Mouse (Mus musculus) thymus, adult 2 months (tissue): Measurements from ENCODE around the gene Six3.

ENCODE experiments used
- CTCF ChIP-seq: fragments of 200-500 bp; IDR thresholded peaks from 2 replicates; pipeline ENCODE4 v1.5.1; 2012; ENCODE audit warnings: mild to moderate bottlenecking, control low read depth, low read length, moderate library complexity, borderline replicate concordance; ENCODE audit not compliant: control insufficient read depth, poor library complexity, insufficient read depth; ENCODE audit errors: extremely low read depth
- POLR2A ChIP-seq: fragments of 200-500 bp; IDR thresholded peaks from 2 replicates; pipeline ENCODE4 v1.6.1; 2012; ENCODE audit warnings: mild to moderate bottlenecking, low read length, control low read depth, moderate library complexity; ENCODE audit not compliant: control insufficient read depth, poor library complexity, insufficient read depth; ENCODE audit errors: extremely low read depth

DNA sequence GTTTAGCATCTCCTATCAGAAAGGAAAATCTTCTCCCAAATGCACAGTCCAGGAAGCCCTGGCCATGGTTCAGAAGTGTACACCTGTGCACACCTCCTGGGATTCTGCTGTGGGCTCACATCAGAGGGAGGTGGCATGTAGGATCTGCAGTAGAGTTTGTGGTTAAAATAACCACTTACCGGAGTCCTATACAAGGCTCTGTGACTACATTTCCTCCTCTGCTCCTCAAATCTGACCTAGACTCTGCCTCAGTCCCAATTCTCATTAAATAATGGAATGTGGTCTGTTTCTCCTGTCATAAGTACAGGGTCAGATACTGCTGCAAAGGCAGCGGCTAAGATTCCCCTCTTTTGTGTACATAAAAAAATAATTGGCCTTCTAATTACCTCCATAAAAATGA is 50.8 kb downstream of the Six3 start:
- no peak for TF ChIP-seq CTCF
- TF ChIP-seq POLR2A = no peak
